Mouse (Mus musculus) stomach, embryonic 16.5 days (tissue): ENCODE results near the gene Lonrf2. TPM values are rescaled to one million over a fixed set of nuclear protein-coding genes. Genes with fewer than 3 reads are reported as not detected.

Source experiments
- ATAC-seq: fragments of 200-750 bp; cut with Nextera tagmentation; 2 replicates; pipeline ENCODE4 v1.8.0; 2017; ENCODE audit warnings: moderate number of reproducible peaks, moderate TSS enrichment; ENCODE audit not compliant: insufficient read depth, low FRiP score
- H3K27ac ChIP-seq: fragments of 300-500 bp; sonication (generic); 2 replicates; pipeline ENCODE4 v1.5.1; 2014; ENCODE audit warnings: low read length
- H3K27me3 ChIP-seq: fragments of 300-500 bp; sonication (generic); 2 replicates; pipeline ENCODE4 v1.6.1; 2014; ENCODE audit warnings: low read length, control low read depth, mixed read lengths; ENCODE audit not compliant: control insufficient read depth, insufficient read depth
- H3K36me3 ChIP-seq: fragments of 300-500 bp; sonication (generic); 2 replicates; pipeline ENCODE4 v1.6.1; 2014; ENCODE audit warnings: low read length; ENCODE audit not compliant: control insufficient read depth, insufficient read depth
- H3K4me1 ChIP-seq: fragments of 300-500 bp; sonication (generic); 2 replicates; pipeline ENCODE4 v1.6.1; 2014; ENCODE audit warnings: low read length, control low read depth, mixed read lengths; ENCODE audit not compliant: control insufficient read depth, insufficient read depth
- H3K4me2 ChIP-seq: fragments of 300-500 bp; sonication (generic); 2 replicates; pipeline ENCODE4 v1.6.1; 2014; ENCODE audit warnings: low read depth, low read length, mixed read lengths
- H3K4me3 ChIP-seq: fragments of 300-500 bp; sonication (generic); replicated peaks from 2 replicates; pipeline ENCODE4 v1.5.1; 2014; ENCODE audit warnings: mild to moderate bottlenecking, low read length
- H3K9ac ChIP-seq: fragments of 300-500 bp; sonication (generic); 2 replicates; pipeline ENCODE4 v1.6.1; 2014; ENCODE audit warnings: low read length
- H3K9me3 ChIP-seq: fragments of 300-500 bp; sonication (generic); replicated peaks from 2 replicates; pipeline ENCODE4 v1.6.1; 2016; ENCODE audit warnings: low read length, control low read depth; ENCODE audit not compliant: control insufficient read depth
- WGBS: fragments of 180-500 bp; shearing (Covaris S2); extraction: QIAGEN DNeasy Blood & Tissue Kit; methylation state at CpG from one replicate; pipeline ENCODE4 v1.1.7; 2014; 5-methylcytosine and 5-hydroxymethylcytosine counted together
- polyA plus RNA-seq: library from polyadenylated mRNA; unstranded; fragments of >200 nt; fragmentation: Nextera tagmentation; extraction: Ambion mirVana; gene quantifications from 2 replicates; pipeline ENCODE4 v1.2.1, GENCODE M21; 2015

Lonrf2 gene
- polyA plus RNA-seq, 1 experiment from 2014 or later = 0.76 TPM

DNA sequence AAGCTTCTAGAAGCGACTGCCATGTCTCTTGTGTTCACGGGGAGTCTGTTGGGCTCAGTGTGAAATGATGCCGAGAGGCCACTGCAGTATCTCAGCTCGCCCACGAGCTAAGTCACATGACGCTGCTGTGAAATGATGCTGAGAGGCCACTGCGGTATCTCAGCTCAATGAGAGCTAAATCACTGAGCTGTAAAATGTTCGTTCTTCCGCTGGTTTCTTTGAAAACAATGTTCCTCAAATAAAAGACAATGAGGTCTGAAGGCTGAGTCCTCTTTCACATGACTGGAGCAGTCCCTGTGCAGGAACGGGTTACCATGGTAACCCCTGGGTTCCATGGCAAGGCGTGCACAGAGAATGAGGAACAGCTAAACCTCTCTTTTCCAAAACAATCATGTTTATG lies 11.5 kb upstream of the Lonrf2 start:
- Histone ChIP-seq H3K27me3 (no peaks in the 10 kb centered on the region), H3K36me3 (no peaks in the 10 kb centered on the region), H3K4me2 (no peak overlapping the region), H3K4me3 (no peak overlapping the region), H3K9me3 (no peaks in the 10 kb centered on the region), H3K9ac (no peak overlapping the region), H3K27ac (no peak overlapping the region), H3K4me1 (no peaks in the 10 kb centered on the region)
- no peak for ATAC-seq
- WGBS = 68% methylated on average over 11 of the region's 11 CpGs

DNA sequence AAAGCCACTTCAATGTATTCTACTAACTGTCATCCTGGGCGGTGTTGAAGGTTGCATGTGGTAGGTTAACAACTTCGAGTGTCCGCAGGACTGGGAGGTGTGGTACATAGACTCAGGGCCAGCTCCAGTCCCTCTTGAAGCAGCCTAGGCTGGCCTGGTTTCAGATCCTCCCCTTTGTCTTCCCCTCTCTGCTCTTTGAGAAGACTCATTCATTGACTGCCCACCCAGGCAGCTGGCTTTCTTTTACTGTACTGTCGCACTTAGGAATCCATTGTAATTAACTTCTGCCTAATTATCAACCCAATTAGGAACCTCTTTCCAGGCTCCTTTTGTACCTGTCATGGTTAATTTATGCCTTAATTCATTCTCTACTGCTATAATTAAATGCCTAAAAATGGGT lies 6.8 kb upstream of the Lonrf2 start:
- H3K4me3 ChIP-seq = no peak overlapping the region

DNA sequence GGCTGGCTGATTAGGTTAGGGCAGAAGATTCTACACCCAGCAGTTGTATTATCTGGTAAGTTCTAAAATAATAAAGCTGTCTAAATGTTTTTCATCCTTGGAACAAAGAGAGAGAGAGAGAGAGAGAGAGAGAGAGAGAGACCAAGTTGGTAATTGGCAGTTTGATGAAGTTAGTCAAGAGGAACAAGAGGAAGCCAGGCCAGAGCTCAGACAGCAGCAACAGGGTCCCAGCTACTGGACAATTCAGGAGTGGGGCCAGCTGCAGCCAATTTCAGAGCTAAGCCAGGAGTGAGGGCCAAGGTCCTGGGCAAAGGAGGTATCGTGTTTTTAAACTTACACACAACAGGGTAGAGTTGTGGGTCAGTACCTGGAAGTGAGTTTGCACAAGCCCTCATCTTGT lies 6.3 kb upstream of the Lonrf2 start:
- H3K27ac ChIP-seq = no peak overlapping the region
- no peaks in the 10 kb centered on the region for H3K27me3 ChIP-seq
- no peak for ATAC-seq
- H3K4me2 ChIP-seq = no peak overlapping the region
- no peak overlapping the region for H3K4me3 ChIP-seq
- no peak overlapping the region for H3K9ac ChIP-seq
- no peaks in the 10 kb centered on the region for H3K9me3 ChIP-seq
- no peaks in the 10 kb centered on the region for H3K4me1 ChIP-seq
- WGBS = 65% methylated on average over 1 of the region's 1 CpGs
- no peaks in the 10 kb centered on the region for H3K36me3 ChIP-seq

More for the DNA sequence above, 6.8 kb upstream of the Lonrf2 start:
- no peaks in the 10 kb centered on the region for H3K9me3 ChIP-seq
- H3K9ac ChIP-seq = no peak overlapping the region
- ATAC-seq = no peak
- H3K27me3 ChIP-seq = no peaks in the 10 kb centered on the region
- no peaks in the 10 kb centered on the region for H3K36me3 ChIP-seq
- no peak overlapping the region for H3K27ac ChIP-seq
- no peak overlapping the region for H3K4me2 ChIP-seq
- H3K4me1 ChIP-seq = no peaks in the 10 kb centered on the region
- 76% methylated on average over 4 of the region's 4 CpGs for WGBS

DNA sequence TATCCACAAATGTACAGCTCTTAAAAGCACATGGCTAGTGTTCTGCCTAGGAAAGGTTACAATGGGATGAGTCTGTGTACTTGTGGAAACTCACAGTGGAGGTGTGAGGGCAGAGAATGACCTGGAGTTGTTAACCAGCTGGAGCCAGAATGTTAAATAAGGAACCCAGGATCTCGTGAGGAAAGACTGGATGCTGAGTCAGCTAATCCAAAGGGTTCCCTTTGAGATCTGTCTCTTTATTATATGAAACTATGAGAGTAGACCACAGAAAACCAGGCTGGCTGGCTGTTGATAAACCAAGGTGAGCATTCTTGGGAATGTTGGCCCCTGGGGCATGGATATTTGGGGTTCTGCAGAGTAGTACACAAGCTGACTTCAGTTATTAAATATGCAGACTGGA lies 3.4 kb upstream of the Lonrf2 start:
- Histone ChIP-seq H3K9ac (no peak overlapping the region), H3K4me3 (no peak overlapping the region), H3K4me1 (peaks cover 7% of the 10 kb centered on the region; the same call in 1 of the 2 replicates), H3K4me2 (no peak overlapping the region), H3K36me3 (no peaks in the 10 kb centered on the region), H3K27me3 (peaks cover 19% of the 10 kb centered on the region), H3K27ac (no peak overlapping the region), H3K9me3 (no peaks in the 10 kb centered on the region)
- no peak for ATAC-seq
- 38% methylated on average over 1 of the region's 1 CpGs for WGBS

DNA sequence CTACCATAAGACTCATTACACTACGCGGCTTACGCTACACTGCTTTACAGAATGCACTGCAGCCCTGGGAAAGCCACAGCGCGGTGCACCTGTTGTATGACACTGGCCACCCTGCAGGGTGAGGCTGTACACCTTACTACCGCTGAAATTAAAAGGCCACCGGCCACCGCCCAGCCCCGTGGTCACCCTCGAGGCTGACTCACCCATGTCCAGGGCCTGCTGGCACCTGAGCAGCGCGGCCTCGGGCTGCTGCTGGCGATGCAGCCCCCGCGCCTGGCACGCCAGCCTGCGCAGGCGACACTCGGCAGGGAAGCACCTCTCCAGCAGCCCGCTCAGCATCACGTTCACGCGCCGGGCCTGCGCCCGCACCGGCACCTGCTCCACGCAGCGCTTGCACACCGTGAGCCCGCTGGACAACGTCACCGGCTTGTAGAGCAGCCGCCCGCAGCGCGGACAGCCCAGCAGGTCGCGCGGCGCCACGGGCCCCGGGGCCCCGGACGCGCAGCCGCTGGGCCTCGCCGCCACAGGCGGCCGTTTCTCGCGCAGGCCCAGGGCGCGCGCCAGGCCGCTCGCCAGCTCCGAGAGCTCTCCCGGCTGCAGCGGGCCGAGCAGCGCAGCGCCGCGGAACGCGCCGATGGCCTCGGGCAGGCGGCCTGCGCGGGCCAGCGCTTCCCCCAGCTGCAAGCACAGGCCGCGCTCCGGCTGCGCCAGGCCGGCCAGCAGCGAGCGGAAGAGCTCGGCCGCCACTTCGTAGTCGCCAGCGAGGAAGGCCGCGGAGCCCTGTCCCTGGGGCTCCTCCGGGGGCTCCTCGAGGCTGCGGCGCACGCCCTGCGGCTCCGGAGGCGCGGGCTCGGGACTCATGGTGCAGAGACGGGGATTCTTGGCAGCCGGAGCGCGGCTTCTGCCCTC lies 689 bp downstream of the Lonrf2 start:
- H3K9ac ChIP-seq = peak overlapping the region; percentile 80
- peak; percentile 77 for ATAC-seq
- no peaks in the 10 kb centered on the region for H3K36me3 ChIP-seq
- no peak overlapping the region for H3K27ac ChIP-seq
- H3K4me1 ChIP-seq = peaks cover 7% of the 10 kb centered on the region; the same call in 1 of the 2 replicates
- H3K4me3 ChIP-seq = peak overlapping the region; percentile 66
- H3K27me3 ChIP-seq = peaks cover 21% of the 10 kb centered on the region
- 2% methylated on average over 103 of the region's 103 CpGs for WGBS
- H3K4me2 ChIP-seq = peak overlapping the region; percentile 97
- no peaks in the 10 kb centered on the region for H3K9me3 ChIP-seq

DNA sequence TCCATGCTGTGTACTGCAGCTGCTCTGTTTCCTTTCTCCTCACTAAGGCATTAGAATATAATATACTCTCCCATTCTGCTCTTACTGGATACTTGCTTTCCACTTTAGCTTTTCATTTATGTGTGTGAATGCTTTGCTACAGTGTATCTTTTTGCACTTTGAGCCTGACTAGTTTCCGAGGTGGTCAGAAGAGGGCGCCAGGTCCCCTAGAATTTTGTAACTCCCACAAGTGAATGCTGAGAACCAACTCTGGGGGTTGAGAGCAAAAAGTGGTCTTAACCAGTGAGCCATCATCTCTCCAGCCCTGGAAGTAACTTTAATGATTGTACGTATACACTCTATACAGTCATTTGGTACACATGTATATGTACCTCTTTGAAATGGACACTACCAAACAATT lies 1.6 kb downstream of the Lonrf2 start:
- no peaks in the 10 kb centered on the region for H3K9me3 ChIP-seq
- peaks cover 7% of the 10 kb centered on the region; the same call in 1 of the 2 replicates for H3K4me1 ChIP-seq
- H3K27ac ChIP-seq = no peak overlapping the region
- H3K27me3 ChIP-seq = peaks cover 21% of the 10 kb centered on the region
- H3K36me3 ChIP-seq = no peaks in the 10 kb centered on the region
- no peak overlapping the region for H3K4me3 ChIP-seq
- H3K4me2 ChIP-seq = no peak overlapping the region
- no peak overlapping the region for H3K9ac ChIP-seq
- WGBS = 45% methylated on average over 3 of the region's 3 CpGs
- no peak for ATAC-seq

DNA sequence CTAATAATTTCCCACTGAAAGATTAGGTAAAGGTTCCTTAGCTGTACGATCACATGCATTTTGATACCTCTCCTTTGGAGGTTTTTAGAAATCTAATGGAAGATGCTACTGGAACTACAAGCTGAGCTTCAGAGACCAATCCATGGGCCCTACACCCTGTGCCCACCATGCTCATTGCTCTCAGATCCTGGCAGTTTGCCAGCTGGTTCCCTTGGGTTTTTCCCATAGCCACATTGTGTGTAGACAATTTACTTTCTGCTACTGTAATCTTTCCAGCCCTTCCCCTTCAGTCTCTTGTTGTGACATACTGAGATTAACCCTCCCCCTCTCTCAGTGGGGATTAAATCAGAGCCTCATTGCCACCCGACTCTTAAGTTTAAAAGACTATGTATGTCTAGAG lies 11.6 kb downstream of the Lonrf2 start:
- no peaks in the 10 kb centered on the region for H3K4me1 ChIP-seq
- H3K36me3 ChIP-seq = no peaks in the 10 kb centered on the region
- H3K27ac ChIP-seq = no peak overlapping the region
- 68% methylated on average over 2 of the region's 2 CpGs for WGBS
- H3K9me3 ChIP-seq = no peaks in the 10 kb centered on the region
- no peaks in the 10 kb centered on the region for H3K27me3 ChIP-seq
- no peak for ATAC-seq
- H3K9ac ChIP-seq = no peak overlapping the region
- no peak overlapping the region for H3K4me2 ChIP-seq
- no peak overlapping the region for H3K4me3 ChIP-seq

DNA sequence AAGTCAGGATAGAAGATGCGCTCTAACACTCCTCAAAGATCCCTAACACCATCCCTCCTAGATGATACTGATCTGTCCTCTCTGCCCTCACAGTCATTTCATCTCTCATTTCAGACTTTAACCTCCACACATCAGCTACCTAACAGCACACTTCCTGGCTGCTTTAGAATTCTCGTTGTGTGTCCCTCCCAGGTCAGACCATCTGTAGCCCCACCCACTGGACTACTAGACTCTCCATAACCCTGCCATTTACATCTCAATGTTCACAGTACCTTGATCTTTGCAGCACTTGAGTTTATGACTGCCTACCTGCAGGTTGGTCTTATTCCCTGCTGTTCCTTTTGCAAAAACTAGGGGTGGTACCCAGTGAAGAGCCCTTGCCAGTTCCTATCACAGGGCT lies 12.7 kb downstream of the Lonrf2 start:
- no peak overlapping the region for H3K27ac ChIP-seq
- H3K27me3 ChIP-seq = no peaks in the 10 kb centered on the region
- H3K4me2 ChIP-seq = no peak overlapping the region
- H3K4me3 ChIP-seq = no peak overlapping the region
- ATAC-seq = no peak
- no peak overlapping the region for H3K9ac ChIP-seq
- H3K9me3 ChIP-seq = no peaks in the 10 kb centered on the region
- 65% methylated on average over 2 of the region's 2 CpGs for WGBS
- no peaks in the 10 kb centered on the region for H3K4me1 ChIP-seq
- no peaks in the 10 kb centered on the region for H3K36me3 ChIP-seq

DNA sequence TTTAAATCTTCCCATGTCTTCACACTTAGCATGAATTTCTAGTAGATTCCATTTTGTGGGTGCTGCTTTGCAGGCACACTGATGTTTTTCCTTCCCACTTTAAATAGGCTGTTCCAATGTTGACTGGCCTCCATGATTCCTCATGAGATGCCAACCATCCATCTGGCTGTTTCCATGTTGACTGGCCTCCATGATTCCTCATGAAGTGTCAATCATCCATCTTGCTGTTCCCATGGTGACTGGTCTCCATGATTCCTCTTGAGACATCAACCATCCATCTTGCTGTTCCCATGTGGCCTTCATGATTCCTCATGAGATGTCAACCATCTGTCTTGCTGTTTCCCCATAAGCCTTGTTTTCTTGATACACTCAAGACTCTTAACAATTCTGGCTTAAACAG lies 16.8 kb downstream of the Lonrf2 start:
- H3K9ac ChIP-seq = no peak overlapping the region
- no peaks in the 10 kb centered on the region for H3K36me3 ChIP-seq
- no peak overlapping the region for H3K27ac ChIP-seq
- ATAC-seq = no peak
- no peaks in the 10 kb centered on the region for H3K9me3 ChIP-seq
- no peaks in the 10 kb centered on the region for H3K27me3 ChIP-seq
- no peak overlapping the region for H3K4me3 ChIP-seq
- no peak overlapping the region for H3K4me2 ChIP-seq
- H3K4me1 ChIP-seq = no peaks in the 10 kb centered on the region
